Mouse (Mus musculus) intestine, postnatal 0 days (tissue): ENCODE measurements around the gene Nme7. TPM values are rescaled to one million over a fixed set of nuclear protein-coding genes. Genes with fewer than 3 reads are reported as not detected.
A peak's percentile ranks its signal among the peaks of the same experiment; 100 is the strongest.

Experiments
- ATAC-seq: fragments of 200-750 bp; cut with Nextera tagmentation; 2 replicates; pipeline ENCODE4 v1.8.0; 2017; ENCODE audit warnings: mild to moderate bottlenecking, moderate TSS enrichment, moderate library complexity
- H3K27ac ChIP-seq: fragments of 300-500 bp; sonication (generic); 2 replicates; pipeline ENCODE4 v1.5.1; 2014; ENCODE audit warnings: mild to moderate bottlenecking, low read depth, low read length, moderate library complexity
- H3K27me3 ChIP-seq: fragments of 300-500 bp; sonication (generic); replicated peaks from 2 replicates; pipeline ENCODE4 v1.6.1; 2014; ENCODE audit warnings: low read length, mixed read lengths; ENCODE audit not compliant: control insufficient read depth, insufficient read depth
- H3K36me3 ChIP-seq: fragments of 300-500 bp; sonication (generic); 2 replicates; pipeline ENCODE4 v1.6.1; 2014; ENCODE audit warnings: mild to moderate bottlenecking, moderate library complexity; ENCODE audit not compliant: control insufficient read depth, insufficient read depth
- H3K4me1 ChIP-seq: fragments of 300-500 bp; sonication (generic); replicated peaks from 2 replicates; pipeline ENCODE4 v1.6.1; 2014; ENCODE audit warnings: antibody characterized with exemption, low read length, mixed read lengths; ENCODE audit not compliant: control insufficient read depth, insufficient read depth
- H3K4me2 ChIP-seq: fragments of 300-500 bp; sonication (generic); replicated peaks from 2 replicates; pipeline ENCODE4 v1.6.1; 2014; ENCODE audit warnings: low read depth, mild to moderate bottlenecking, moderate library complexity
- H3K4me3 ChIP-seq: fragments of 300-500 bp; sonication (generic); 2 replicates; pipeline ENCODE4 v1.5.1; 2014; ENCODE audit warnings: low read depth, low read length
- H3K9ac ChIP-seq: fragments of 300-500 bp; sonication (generic); 2 replicates; pipeline ENCODE4 v1.6.1; 2014; ENCODE audit warnings: mild to moderate bottlenecking, low read depth, low read length
- H3K9me3 ChIP-seq: fragments of 300-500 bp; sonication (generic); 2 replicates; pipeline ENCODE4 v1.6.1; 2016; ENCODE audit warnings: mixed run types; ENCODE audit not compliant: control insufficient read depth
- CTCF ChIP-seq: sonication (generic); IDR thresholded peaks from 2 replicates; pipeline ENCODE4 v1.5.1; 2016; ENCODE audit warnings: low read depth, mild to moderate bottlenecking, control low read depth, antibody characterized with exemption, moderate library complexity
- WGBS: fragments of 180-500 bp; shearing (Covaris S2); extraction: QIAGEN DNeasy Blood & Tissue Kit; methylation state at CpG from one replicate; pipeline ENCODE4 v1.1.7; 2014; 5-methylcytosine and 5-hydroxymethylcytosine counted together
- polyA plus RNA-seq: library from polyadenylated mRNA; unstranded; fragments of >200 nt; fragmentation: Nextera tagmentation; extraction: Ambion mirVana; gene quantifications from 2 replicates; pipeline ENCODE4 v1.2.1, GENCODE M21; 2015

Gene Nme7
- polyA plus RNA-seq = 17.7 and 18.0 TPM in 2 replicates

- H3K4me3 ChIP-seq = no peak within 1 kb of the TSS
- no peak within 1 kb of the TSS for H3K27ac ChIP-seq
- no peak within 1 kb of the TSS for H3K9ac ChIP-seq
- no peak for TF ChIP-seq CTCF
- H3K36me3 ChIP-seq = peaks cover 38% of the 10 kb centered on the region
- no peaks in the 10 kb centered on the region for H3K27me3 ChIP-seq
- H3K4me1 ChIP-seq = peaks cover 4% of the 10 kb centered on the region; the same call in 1 of the 2 replicates
- ATAC-seq = no peak
- H3K4me2 ChIP-seq = no peak within 1 kb of the TSS
- WGBS = 84% methylated on average over 5 of the region's 5 CpGs
- no peaks in the 10 kb centered on the region for H3K9me3 ChIP-seq
Measured at GRCm38 (mm10) chr1:164303821-164304220, at the start of gene Nme7. Nme7 (plus strand) TSS chr1:164304121.

- Histone ChIP-seq H3K4me2 (no peak overlapping the region), H3K27me3 (no peaks in the 10 kb centered on the region), H3K4me3 (no peak overlapping the region), H3K9ac (no peak overlapping the region), H3K9me3 (no peaks in the 10 kb centered on the region), H3K36me3 (peaks cover 8% of the 10 kb centered on the region), H3K27ac (no peak overlapping the region), H3K4me1 (0 out of 2 replicates have a peak, but pooled peaks cover 9% of the 10 kb centered on the region)
- TF ChIP-seq CTCF = no peak
- no peak for ATAC-seq
- 65% methylated on average over 3 of the region's 3 CpGs for WGBS
Measured at GRCm38 (mm10) chr1:164254836-164255235, 49.1 kb upstream of the Nme7 start.

GRCm38 (mm10) chr1:164260171-164261028 is 43.5 kb upstream of the Nme7 start:
- TF ChIP-seq CTCF = no peak
- H3K4me2 ChIP-seq = peak overlapping the region; percentile 55
- H3K9ac ChIP-seq = no peak overlapping the region
- H3K36me3 ChIP-seq = peaks cover 34% of the 10 kb centered on the region
- H3K27me3 ChIP-seq = no peaks in the 10 kb centered on the region
- H3K4me3 ChIP-seq = 0 out of 2 replicates have a peak overlapping the region, but pooled peaks have one; percentile 14
- 46% methylated on average over 16 of the region's 16 CpGs for WGBS
- H3K27ac ChIP-seq = peak overlapping the region; percentile 77
- H3K9me3 ChIP-seq = no peaks in the 10 kb centered on the region
- H3K4me1 ChIP-seq = no peaks in the 10 kb centered on the region; the same call in 1 of the 2 replicates
- peak; percentile 79 for ATAC-seq

GRCm38 (mm10) chr1:164261553-164261952 is 42.4 kb upstream of the Nme7 start:
- H3K27ac ChIP-seq = no peak overlapping the region
- H3K9me3 ChIP-seq = no peaks in the 10 kb centered on the region
- WGBS = 77% methylated on average over 7 of the region's 7 CpGs
- H3K9ac ChIP-seq = no peak overlapping the region
- H3K4me1 ChIP-seq = no peaks in the 10 kb centered on the region; the same call in 1 of the 2 replicates
- no peaks in the 10 kb centered on the region for H3K27me3 ChIP-seq
- no peak for TF ChIP-seq CTCF
- ATAC-seq = no peak
- no peak overlapping the region for H3K4me2 ChIP-seq
- H3K36me3 ChIP-seq = peaks cover 34% of the 10 kb centered on the region
- H3K4me3 ChIP-seq = no peak overlapping the region

- no peaks in the 10 kb centered on the region for H3K4me1 ChIP-seq
- no peaks in the 10 kb centered on the region for H3K36me3 ChIP-seq
- no peak overlapping the region for H3K4me3 ChIP-seq
- H3K4me2 ChIP-seq = no peak overlapping the region
- TF ChIP-seq CTCF = no peak
- H3K27me3 ChIP-seq = no peaks in the 10 kb centered on the region
- no peaks in the 10 kb centered on the region for H3K9me3 ChIP-seq
- H3K27ac ChIP-seq = no peak overlapping the region
- no peak overlapping the region for H3K9ac ChIP-seq
- no peak for ATAC-seq
- WGBS = 87% methylated on average over 7 of the region's 7 CpGs
Measured at GRCm38 (mm10) chr1:164270941-164271340, 33.0 kb upstream of the Nme7 start.

GRCm38 (mm10) chr1:164273659-164274058 is 30.3 kb upstream of the Nme7 start:
- Histone ChIP-seq H3K36me3 (no peaks in the 10 kb centered on the region), H3K27ac (no peak overlapping the region), H3K27me3 (no peaks in the 10 kb centered on the region), H3K4me1 (no peaks in the 10 kb centered on the region), H3K9ac (no peak overlapping the region), H3K4me2 (no peak overlapping the region), H3K4me3 (no peak overlapping the region), H3K9me3 (no peaks in the 10 kb centered on the region)
- no peak for ATAC-seq
- TF ChIP-seq CTCF = no peak
- 79% methylated on average over 6 of the region's 6 CpGs for WGBS
